Mouse (Mus musculus) gastrocnemius, adult 18-20 months (tissue): Measurements from ENCODE around the gene Renbp. TPM values are rescaled to one million over a fixed set of nuclear protein-coding genes. Genes with fewer than 3 reads are reported as not detected.
A peak's percentile ranks its signal among the peaks of the same experiment; 100 is the strongest.

Experiments used
- DNase-seq: peaks from one replicate; pipeline ENCODE4 v3.0.0; 2021; ENCODE audit warnings: low spot score
- long read RNA-seq, 2 experiments: library from polyadenylated mRNA; stranded (forward); transcript quantifications; one replicate each; pipeline ENCODE4 v2.0.0; 2021
- total RNA-seq, 2 experiments: library from RNA; stranded (reverse); gene quantifications; 2 replicates each; pipeline ENCODE4 v1.2.3; 2021

Gene Renbp
- total RNA-seq: 1 to 10 TPM; 1.6 to 2.0 TPM
- long read RNA-seq, experiment 1, partial matches to known transcripts: 0 of 2 reads
- long read RNA-seq, experiment 1, other reads (novel, unspliced or antisense): 0 of 2 reads
- long read RNA-seq, experiment 2, partial matches to known transcripts: 0 of 1 reads
- long read RNA-seq, experiment 2, other reads (novel, unspliced or antisense): 0 of 1 reads

GRCm38 (mm10) chrX:73930402-73931062 lies at the start of gene Renbp:
TSS of gene Renbp (minus strand) at chrX:73930850.
- DNase-seq: peak; percentile 51

- DNase-seq: no peak
These were observed 47.1 kb upstream of the Renbp start for GRCm38 (mm10) chrX:73977783-73978182.

- DNase-seq: no peak
These were observed 45.6 kb upstream of the Renbp start for GRCm38 (mm10) chrX:73976283-73976682.

- no peak for DNase-seq
These were observed 42.1 kb upstream of the Renbp start for GRCm38 (mm10) chrX:73972774-73973173.

- DNase-seq: no peak
These were observed 40.1 kb upstream of the Renbp start for GRCm38 (mm10) chrX:73970781-73971180.

- DNase-seq: no peak
These were observed 39.1 kb upstream of the Renbp start for GRCm38 (mm10) chrX:73969729-73970128.

GRCm38 (mm10) chrX:73969167-73969566 lies 38.5 kb upstream of the Renbp start:
- no peak for DNase-seq

- peak; percentile 82 for DNase-seq
These were observed 36.8 kb upstream of the Renbp start for GRCm38 (mm10) chrX:73967177-73968075.

GRCm38 (mm10) chrX:73966248-73967176 lies 35.9 kb upstream of the Renbp start, which contains the start of gene Hcfc1:
TSS of gene Hcfc1 (minus strand) at chrX:73966357.
- DNase-seq: peak; percentile 93

- DNase-seq: no peak
These were observed 34.7 kb upstream of the Renbp start for GRCm38 (mm10) chrX:73965307-73965706.

GRCm38 (mm10) chrX:73964363-73964762 lies 33.7 kb upstream of the Renbp start:
- DNase-seq: no peak

- DNase-seq: peak; percentile 30
These were observed 24.3 kb upstream of the Renbp start for GRCm38 (mm10) chrX:73954988-73955387.

GRCm38 (mm10) chrX:73952603-73953002 lies 22.0 kb upstream of the Renbp start:
- no peak for DNase-seq

- DNase-seq: no peak
These were observed 18.7 kb upstream of the Renbp start for GRCm38 (mm10) chrX:73949341-73949740.

- DNase-seq: peak; percentile 61
These were observed 18.0 kb upstream of the Renbp start for GRCm38 (mm10) chrX:73948647-73949046.

- DNase-seq: no peak
These were observed 16.2 kb upstream of the Renbp start for GRCm38 (mm10) chrX:73946896-73947295.

- no peak for DNase-seq
These were observed 11.6 kb upstream of the Renbp start for GRCm38 (mm10) chrX:73942294-73942693.

- no peak for DNase-seq
These were observed 11.2 kb upstream of the Renbp start for GRCm38 (mm10) chrX:73941860-73942259.

- DNase-seq: no peak
These were observed 1.2 kb upstream of the Renbp start for GRCm38 (mm10) chrX:73931871-73932270.

- no peak for DNase-seq
These were observed 8.1 kb downstream of the Renbp start for GRCm38 (mm10) chrX:73922550-73922882.
